Mouse (Mus musculus): Measurements from ENCODE around the gene Hip1r. TPM values are rescaled to one million over a fixed set of nuclear protein-coding genes. Genes with fewer than 3 reads are reported as not detected.
A peak's percentile ranks its signal among the peaks of the same experiment; 100 is the strongest.

Gene Hip1r
- total RNA-seq, 2 experiments from 2014 or later, result 0.84 to 18.2 TPM

DNA sequence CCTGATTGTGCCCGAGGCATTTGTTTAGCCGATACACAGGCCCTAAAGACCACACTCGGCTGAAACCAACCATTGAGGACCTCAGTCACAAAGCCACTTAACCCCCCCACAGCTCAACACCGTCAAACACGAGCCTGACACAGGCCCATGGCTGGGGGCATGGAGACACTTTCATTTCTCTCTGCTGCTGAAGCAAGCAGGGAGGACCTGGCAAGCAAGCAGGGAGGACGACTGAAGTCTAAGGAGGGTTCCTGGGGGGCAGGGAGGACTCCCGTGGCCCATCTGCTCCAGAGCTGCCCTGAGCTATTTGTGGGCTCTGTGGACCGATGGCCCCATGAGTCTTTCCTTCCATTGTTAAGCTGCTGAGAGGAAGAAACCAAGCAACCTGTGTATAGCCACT is 38.5 kb downstream of the Hip1r start:
- ATAC-seq (replicated peaks; ENCODE audit: low FRiP score, poor library complexity, severe bottlenecking), result no peak

DNA sequence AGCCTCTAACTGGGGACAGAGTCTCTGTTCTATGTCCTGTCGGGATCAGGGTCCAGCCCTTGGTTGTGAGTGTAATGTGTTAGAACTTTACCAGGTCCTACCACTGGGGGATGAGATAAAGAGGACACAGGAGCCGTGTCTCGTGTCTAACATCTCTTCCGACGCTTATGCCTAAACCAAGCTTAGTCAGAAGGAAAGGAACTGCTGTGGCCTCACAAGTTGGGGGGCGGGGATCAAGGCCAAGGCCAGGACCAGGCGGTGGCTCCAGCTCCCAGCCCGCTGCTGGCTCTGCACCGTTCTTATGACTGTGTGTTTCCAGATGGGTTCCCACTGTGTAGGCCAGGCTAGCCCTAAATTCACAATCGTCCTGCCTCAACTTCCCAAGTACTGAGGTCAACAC is 39.5 kb downstream of the Hip1r start:
- ATAC-seq (replicated peaks; ENCODE audit: low FRiP score, poor library complexity, severe bottlenecking), result no peak

DNA sequence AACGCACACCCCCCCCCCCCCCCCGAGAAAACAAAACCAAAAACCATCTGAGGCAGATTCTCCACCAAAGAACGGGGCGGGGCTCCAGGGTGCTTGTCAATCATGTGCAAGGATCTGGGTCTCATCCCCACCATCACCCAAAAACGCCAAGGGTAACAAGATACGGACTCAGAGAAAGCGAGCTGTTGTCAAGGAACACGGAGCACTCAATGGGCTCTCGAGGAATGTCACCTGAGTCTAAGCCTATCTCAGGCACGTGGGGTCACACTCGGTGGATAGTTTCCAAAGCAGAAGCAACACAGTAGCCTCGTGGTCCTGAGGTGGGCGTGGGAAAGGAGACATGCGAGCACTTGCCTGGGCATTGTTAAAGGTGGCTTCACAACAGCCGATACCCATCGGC is 40.3 kb downstream of the Hip1r start:
- ATAC-seq (replicated peaks; ENCODE audit: low FRiP score, poor library complexity, severe bottlenecking), result no peak

DNA sequence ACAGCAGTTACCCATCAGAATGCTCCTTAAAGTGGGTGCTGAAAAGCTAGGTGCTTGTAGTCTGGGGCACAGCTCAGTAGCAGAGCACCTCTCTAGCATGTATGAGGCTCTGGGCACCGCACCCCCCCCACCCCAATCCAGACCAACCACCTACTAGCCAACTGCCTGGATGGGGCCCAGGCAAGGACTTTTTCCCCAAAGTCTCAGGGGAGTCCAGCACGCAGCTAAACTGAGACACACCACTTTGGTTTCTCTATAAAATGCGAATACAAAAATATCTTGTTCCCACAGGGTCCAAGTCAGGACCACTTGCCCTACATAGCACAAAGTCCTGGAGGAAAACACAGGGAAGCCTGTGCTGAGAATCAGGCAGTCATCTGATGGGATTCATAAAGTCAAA is 40.8 kb downstream of the Hip1r start:
- ATAC-seq (replicated peaks; ENCODE audit: low FRiP score, poor library complexity, severe bottlenecking), result no peak

DNA sequence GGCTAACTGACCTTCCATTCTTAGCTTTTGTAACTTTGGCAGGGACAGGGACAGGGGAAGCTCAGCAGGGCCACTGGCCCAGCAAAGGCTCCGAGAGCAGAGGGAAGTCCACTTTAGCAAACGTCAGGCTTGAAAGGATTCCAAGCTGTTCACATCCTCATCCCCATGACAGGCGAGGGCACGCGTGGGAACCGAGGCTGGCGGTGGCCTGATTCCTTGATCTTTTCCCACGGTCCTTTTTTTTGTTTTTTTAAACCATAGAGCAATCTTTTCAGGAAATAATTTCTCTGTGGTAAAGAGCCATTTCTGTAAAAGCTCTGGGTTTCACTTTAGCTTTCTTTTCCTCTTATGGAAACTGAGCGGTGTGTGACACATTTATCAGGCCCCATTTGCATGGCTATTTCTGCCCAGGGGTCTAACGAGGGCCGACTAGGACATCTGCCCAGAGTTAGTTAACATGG is 41.4 kb downstream of the Hip1r start:
- ATAC-seq (replicated peaks; ENCODE audit: low FRiP score, poor library complexity, severe bottlenecking), result no peak

DNA sequence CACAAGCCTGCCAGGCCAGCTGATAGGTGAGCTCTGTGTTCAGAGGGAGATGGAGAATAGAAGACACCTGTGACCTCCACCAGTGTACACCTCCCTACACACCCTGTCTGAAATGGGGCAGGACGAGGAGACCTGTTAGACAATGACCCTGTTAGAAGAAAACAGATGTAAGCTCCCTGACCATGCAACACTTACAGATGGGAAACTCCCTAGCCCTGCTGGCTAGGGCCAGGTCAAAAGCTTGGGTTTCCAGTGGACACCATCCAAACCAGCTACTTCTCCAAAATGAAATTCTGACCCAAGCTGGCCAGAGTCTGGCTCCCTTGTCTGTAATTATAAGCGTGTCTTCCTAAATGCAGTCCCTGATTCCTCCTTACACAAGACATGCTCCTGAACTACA is 42.3 kb downstream of the Hip1r start:
- no peak for ATAC-seq (replicated peaks; ENCODE audit: low FRiP score, poor library complexity, severe bottlenecking)

DNA sequence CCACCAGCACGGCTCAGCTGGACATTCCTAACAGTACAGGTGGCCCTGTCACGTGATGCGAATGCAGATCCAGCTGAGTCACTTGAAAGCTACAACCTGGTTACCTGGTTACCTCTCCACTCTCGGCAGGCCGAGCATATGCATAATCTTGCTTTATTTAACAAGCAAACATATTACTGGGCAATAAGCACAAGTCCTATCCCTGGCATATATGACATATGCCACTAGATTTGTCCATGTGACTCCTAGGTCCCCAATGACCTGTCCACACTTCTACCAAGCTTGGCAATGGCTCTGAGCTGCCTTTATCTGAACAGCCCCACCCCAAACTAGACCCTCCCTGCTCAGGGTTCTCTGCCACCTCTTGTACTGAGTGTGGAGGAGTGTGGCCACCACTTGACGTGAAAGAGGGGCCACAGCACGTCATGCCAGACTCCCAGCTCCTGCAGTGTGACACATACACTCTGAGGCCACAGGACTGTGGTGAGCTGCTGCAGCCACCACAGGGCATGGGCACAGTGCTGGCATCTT is 42.9 kb downstream of the Hip1r start:
- no peak for ATAC-seq (replicated peaks; ENCODE audit: low FRiP score, poor library complexity, severe bottlenecking)

DNA sequence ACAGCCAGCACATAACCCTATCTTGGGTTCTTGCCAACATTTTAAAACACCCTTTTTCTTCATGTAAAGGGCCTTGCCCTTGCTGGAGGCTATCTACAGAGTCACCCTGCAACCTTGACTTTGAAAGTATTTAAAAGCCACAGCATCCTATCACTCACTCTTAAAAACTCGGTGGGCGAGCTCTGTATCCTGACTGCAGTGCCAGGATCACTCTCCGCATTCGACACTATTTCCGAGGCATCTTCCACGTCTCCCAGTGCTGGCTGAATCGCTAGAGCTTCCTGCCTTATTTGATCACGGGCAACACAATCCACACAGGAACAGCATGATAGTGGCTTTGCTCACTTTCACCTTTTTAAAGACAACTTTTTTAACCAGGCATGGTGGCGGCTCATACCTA is 44.5 kb downstream of the Hip1r start:
- no peak for ATAC-seq (replicated peaks; ENCODE audit: low FRiP score, poor library complexity, severe bottlenecking)

DNA sequence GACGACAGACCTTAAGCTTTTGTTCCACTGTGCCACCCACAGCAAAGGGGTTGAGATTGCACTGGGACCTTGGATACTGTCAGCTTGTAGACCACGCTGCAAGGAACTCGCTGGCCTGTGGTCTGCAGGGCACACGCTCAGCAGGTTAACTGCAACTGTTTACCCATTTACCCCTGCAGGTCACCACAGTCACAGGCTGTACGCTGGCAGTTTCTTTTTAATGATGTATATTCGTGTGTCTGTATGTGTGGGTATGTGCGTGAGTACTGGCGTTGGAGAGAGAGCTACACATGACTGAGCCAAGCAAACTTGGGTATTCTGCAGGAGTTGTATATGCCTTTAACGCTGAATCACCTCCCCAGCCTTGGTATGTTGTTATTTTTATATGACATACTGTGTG is 45.2 kb downstream of the Hip1r start:
- ATAC-seq (replicated peaks; ENCODE audit: low FRiP score, poor library complexity, severe bottlenecking), result no peak

DNA sequence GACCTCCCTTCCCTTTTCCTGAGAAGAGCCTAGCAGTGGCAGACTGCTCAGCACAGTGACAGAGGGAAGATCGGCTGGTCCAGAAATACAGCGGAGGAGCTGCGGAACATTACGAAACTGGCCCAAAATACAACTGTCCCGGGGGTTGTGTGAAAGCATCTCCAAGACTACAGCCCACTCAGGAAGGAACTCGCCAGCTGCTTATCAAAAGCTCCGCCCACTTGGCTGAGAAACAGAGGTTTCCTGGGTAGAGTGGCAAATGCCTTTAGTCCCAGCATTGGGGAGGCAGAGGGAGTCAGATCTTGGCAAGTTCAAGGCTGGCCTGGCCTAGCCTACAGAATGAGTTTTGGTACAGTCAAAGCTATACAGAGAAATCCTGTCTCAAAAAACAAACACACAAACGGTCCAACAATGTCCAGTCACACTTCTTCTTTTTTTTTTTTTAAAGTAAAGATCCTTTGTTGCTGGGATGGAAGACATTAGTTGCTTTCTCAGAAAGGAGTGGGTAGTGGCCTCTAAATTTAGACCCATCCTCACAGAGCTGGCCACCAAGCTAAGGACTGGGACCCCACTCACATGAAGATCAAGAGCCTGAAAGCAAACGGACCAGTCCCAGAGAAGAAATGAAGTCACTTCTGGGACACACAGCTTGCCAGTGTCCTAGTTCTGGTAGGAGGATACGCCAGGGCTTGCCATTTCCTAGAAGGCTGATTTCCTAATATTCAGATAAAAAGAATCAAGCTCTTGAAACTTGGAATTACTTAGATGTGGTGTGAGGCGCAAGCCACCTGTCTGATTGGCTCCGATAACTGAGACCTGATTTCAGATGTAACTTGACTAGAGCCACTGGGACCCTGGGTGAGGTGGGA is 46.2 kb downstream of the Hip1r start:
- ATAC-seq (replicated peaks; ENCODE audit: low FRiP score, poor library complexity, severe bottlenecking), result peak; percentile 71

DNA sequence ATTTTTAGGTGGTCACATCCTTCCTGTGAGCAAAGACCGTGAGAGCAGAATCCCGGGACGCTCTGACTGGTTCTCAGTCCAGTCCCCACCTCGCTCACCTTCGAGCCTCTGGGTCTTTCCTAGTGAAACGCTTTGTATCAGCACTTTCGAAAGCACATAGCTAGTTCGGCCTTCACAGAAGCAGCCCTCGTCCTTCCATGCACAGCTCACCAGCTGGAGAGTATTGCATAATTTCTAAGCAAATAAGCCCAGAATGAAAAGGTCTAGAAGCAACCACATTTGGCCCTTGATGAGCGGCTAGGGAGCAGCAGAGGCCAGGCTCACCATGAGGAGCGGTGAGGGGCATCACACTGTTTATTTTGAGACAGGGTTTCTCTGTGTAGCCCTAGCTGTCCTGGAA is 47.7 kb downstream of the Hip1r start:
- no peak for ATAC-seq (replicated peaks; ENCODE audit: low FRiP score, poor library complexity, severe bottlenecking)

DNA sequence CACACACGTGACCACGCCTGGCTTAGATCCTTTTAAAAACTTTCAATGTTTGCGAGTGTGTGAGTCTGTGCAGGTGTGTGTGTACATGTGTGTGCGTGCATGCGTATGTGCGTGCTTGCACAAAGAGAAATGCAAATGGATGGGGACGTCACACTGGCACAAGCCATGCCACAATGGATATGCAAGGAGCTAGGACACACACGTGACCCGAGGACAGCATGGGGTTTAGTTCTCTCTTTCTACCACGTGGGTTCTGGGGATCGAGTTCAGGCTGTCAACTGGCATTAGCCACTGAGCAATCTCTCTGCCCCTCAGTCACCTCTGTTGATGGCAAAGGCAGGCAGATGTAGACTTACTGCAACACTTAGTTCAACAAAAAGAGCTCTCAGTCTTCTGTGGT is 48.3 kb downstream of the Hip1r start:
- no peak for ATAC-seq (replicated peaks; ENCODE audit: low FRiP score, poor library complexity, severe bottlenecking)

DNA sequence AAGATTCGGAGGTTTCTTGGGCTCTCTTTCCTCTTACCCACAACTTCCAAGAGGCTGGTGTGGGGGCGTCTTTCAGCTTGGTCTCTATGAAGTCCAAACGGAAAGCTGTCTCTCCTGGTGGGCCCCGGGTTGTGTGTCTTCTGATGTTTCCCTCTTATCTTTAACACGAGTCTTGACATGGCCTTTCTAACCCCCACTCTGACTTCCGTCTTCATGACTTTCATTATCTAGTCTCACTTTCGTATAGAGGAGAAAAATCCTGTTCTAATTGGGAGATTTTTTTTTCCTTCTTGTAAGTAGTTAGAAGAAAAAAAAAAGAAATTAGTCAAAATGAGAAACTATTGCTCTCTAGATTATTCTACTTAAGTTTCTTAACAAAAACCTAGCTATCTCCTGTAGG is 48.9 kb downstream of the Hip1r start:
- ATAC-seq (replicated peaks; ENCODE audit: low FRiP score, poor library complexity, severe bottlenecking), result no peak

DNA sequence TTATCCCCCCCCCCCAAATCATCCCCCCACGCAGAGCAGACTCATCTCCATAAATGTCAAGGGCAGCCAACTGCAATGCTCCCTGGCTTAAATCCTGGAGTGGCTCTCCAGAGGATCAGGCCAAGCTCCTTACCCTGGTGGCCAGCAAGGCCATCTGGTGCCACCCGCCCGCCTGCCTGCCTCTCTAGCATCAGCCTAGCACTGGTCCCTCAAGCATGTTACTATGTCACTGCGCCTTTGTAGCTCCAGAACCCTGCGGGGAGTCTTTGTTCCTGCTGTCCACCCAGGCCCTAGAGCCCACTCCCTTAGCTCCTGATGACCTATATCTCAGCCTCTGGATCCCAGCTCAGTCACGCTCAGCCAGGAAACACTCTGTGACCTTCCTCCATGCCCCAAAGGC is 51.2 kb downstream of the Hip1r start:
- no peak for ATAC-seq (replicated peaks; ENCODE audit: low FRiP score, poor library complexity, severe bottlenecking)

DNA sequence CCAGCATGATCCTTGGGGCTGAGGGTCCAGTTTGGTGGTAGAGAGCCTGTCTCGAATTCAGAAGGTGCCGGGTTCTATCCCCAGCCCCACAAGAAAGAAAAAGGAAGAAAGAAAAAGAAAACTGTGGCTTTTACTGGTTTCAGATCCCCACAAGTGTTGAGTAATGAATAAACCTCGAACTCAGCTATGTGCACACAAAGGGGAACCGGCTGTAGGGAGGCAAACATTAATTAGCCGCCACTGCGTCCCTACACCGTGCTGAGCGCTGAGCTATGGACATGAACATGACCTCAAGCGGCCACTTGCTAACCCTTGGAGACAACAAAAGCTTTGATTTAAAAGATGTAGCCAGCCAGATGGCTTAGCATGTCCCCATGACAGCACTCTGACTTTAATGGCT is 51.7 kb downstream of the Hip1r start:
- ATAC-seq (replicated peaks; ENCODE audit: low FRiP score, poor library complexity, severe bottlenecking), result no peak

DNA sequence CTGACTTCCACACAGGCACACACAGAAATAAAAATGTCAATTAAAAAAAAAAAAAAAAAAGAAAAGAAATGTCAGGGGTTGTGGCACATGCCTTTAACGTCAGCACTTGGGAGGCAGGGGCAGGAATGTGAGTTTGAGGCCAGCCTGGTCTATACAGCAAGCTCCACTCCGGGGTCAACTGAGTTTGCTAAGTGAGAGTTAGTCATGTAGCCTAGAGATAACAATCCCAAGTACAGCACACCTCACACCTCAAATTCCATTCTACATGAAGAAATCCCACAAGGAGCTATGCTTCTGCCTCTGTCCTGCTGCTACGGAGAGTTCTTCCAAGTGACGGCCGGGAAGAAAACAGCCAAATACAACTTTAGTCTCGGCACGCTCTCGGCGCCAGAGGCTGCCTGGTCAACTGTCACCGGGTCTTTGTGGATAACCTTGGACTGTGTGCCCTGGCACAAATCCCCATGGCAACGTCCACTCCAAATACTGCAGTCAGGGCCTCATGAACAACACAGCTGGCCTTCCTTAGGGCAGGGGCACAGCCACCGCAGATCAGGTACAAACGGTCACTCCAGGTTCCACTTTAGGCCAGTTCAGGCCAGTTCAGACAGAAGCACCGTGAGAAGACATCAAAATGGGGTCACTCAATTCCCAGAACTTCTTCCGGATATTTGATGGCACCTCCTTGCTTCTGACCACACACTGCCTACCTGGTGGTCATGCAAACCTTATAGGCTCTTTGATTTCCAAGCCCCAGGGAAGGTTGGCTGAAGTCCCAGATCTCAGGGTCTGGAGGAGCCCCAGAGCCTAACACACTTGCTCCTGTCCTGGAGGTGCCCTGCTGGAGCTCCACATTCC is 52.4 kb downstream of the Hip1r start:
- no peak for ATAC-seq (replicated peaks; ENCODE audit: low FRiP score, poor library complexity, severe bottlenecking)

DNA sequence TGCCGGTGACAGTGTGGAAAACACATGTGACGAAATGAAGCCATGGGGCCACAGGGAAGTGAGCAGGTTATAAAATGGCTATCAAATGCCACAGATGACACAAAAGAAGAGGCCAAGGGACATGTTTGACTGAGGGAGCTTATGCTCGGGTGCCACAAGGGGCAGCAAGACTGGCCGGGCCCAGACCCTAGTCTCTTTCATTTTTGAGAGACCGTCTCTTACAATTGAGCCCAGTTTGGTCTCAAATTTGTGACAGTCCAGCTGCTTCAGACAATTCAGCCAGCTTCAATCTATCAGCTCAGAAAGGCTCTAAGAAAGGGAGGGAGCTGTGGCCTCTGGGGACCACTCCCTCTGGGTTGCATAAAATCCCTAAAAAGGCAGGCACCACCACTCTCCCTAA is 53.1 kb downstream of the Hip1r start:
- no peak for ATAC-seq (replicated peaks; ENCODE audit: low FRiP score, poor library complexity, severe bottlenecking)

DNA sequence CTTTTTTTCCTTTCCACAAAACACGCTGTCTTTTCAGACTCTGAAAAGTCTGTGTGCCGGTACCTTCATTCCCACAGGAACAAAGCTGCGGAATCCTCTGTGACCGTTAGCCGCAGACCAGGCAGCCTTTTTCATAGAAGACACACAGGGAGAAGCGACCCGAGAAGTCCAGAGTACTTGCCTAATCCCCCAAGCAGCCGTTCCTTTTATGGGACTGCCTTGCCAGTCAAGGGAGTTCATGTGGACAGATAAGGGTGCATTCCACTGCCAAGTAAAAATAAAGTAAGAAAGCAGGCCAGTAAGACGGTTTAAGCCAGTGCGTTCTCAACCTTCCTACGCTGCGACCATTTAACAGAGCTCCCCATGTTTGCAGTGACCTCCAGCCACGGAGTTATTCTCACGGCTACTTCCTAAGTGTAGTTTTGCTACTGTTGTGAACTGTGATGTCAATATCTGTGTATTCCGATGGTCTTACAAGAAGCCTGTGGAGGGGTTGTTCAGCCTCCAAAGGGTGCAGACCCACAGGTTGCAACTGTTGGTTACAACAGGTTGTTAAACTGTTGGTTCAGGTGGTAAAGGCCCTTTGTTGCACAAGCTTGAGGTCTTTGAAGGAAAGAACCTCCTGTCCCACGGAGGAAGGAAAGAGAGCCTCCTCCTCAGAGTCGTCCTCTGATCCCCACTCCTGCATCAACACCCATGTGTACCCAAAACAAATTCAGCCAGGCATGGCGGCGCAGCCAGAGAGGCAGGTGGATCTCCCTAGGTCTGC is 54.5 kb downstream of the Hip1r start:
- no peak for ATAC-seq (replicated peaks; ENCODE audit: low FRiP score, poor library complexity, severe bottlenecking)

DNA sequence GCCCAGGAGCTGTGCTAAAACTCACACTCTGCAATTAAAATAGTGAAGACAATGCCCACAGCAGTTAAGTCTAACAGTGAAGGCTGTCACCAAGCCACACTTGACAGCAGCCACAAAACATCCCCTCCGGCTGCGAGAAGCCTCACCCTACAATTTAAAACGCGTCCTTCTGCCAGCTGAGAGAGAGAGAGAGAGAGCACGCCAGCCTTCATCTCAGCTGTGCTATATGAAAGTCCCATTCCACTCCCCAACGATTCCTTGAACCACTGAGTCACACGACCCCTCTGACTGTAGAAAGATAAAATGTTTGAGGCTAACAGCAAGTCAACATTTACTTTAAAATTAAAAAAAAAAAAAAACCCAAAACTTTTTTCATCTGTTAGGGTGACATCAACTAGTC is 55.3 kb downstream of the Hip1r start:
- no peak for ATAC-seq (replicated peaks; ENCODE audit: low FRiP score, poor library complexity, severe bottlenecking)

All from erythroid progenitor cell, adult 5-6 weeks (primary cell).